Mouse (Mus musculus) layer of hippocampus, adult 11-12 months (tissue): ENCODE measurements around the gene Kpnb1.

ENCODE experiments used
- DNase-seq: peaks from one replicate; pipeline ENCODE4 v3.0.0; 2022; ENCODE audit warnings: low spot score

Kpnb1 gene

GRCm38 (mm10) chr11:97142159-97142608 lies 45.5 kb downstream of the Kpnb1 start:
- DNase-seq, result no peak

GRCm38 (mm10) chr11:97140811-97141210 lies 46.9 kb downstream of the Kpnb1 start:
- DNase-seq, result no peak

GRCm38 (mm10) chr11:97139256-97139655 lies 48.4 kb downstream of the Kpnb1 start:
- no peak for DNase-seq

GRCm38 (mm10) chr11:97138554-97139226 lies 49.0 kb downstream of the Kpnb1 start:
- DNase-seq, result no peak

- DNase-seq, result no peak
These were observed 54.4 kb downstream of the Kpnb1 start for GRCm38 (mm10) chr11:97133270-97133669.

- DNase-seq, result no peak
These were observed 55.5 kb downstream of the Kpnb1 start for GRCm38 (mm10) chr11:97132185-97132584.

GRCm38 (mm10) chr11:97131683-97132082 lies 56.0 kb downstream of the Kpnb1 start:
- no peak for DNase-seq

- DNase-seq, result no peak
These were observed 57.4 kb downstream of the Kpnb1 start for GRCm38 (mm10) chr11:97130318-97130717.

- no peak for DNase-seq
These were observed 58.7 kb downstream of the Kpnb1 start for GRCm38 (mm10) chr11:97128956-97129355.

GRCm38 (mm10) chr11:97127470-97128223 lies 60.0 kb downstream of the Kpnb1 start:
- no peak for DNase-seq

GRCm38 (mm10) chr11:97126645-97127468 lies 60.8 kb downstream of the Kpnb1 start:
- DNase-seq, result no peak

- no peak for DNase-seq
These were observed 63.2 kb downstream of the Kpnb1 start for GRCm38 (mm10) chr11:97124266-97125036.

GRCm38 (mm10) chr11:97123282-97123890 lies 64.3 kb downstream of the Kpnb1 start:
- DNase-seq, result no peak

- DNase-seq, result no peak
These were observed 67.0 kb downstream of the Kpnb1 start for GRCm38 (mm10) chr11:97120641-97121040.

- DNase-seq, result no peak
These were observed 67.5 kb downstream of the Kpnb1 start for GRCm38 (mm10) chr11:97120221-97120620.

GRCm38 (mm10) chr11:97115797-97116196 lies 71.9 kb downstream of the Kpnb1 start:
- no peak for DNase-seq

GRCm38 (mm10) chr11:97114671-97115601 lies 72.7 kb downstream of the Kpnb1 start, which contains the start of gene Tbx21:
Gene Tbx21, minus strand, starts transcription at chr11:97115331.
- no peak for DNase-seq

GRCm38 (mm10) chr11:97112519-97113125 lies 75.1 kb downstream of the Kpnb1 start:
- DNase-seq, result no peak
